Mouse (Mus musculus): Measurements from ENCODE around the gene Theg. TPM values are rescaled to one million over a fixed set of nuclear protein-coding genes. Genes with fewer than 3 reads are reported as not detected.

Gene Theg
- polyA plus RNA-seq, 1 experiment from 2014 or later, result not detected

DNA sequence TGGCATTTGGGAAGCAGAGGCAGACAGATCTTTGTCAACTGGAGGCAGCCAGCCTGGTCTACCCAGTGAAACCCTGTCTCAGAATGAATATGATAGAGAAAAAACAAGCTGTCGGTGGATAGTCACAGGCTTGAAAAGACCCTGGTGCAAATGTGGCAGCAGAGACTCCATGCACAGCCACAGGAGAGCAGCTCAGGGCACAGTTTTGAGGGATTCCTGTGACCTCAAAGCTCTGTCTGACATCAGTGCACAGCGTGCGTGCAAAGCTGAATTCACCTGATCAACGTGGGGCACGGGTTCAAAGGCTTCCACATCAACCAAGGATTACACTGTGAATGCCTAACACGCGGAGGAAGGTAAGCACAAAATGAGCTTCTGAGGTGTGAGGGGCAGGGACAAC lies 6.8 kb downstream of the Theg start:
- no peak overlapping the region for H3K4me3 ChIP-seq (ENCODE audit: low read depth, low read length)
- ATAC-seq (no peak), DNase-seq (no peak)
- no peaks in the 10 kb centered on the region for H3K4me1 ChIP-seq (ENCODE audit: insufficient read depth)
- no peak overlapping the region for H3K9ac ChIP-seq (replicated peaks)
- no peaks in the 10 kb centered on the region for H3K36me3 ChIP-seq (replicated peaks; ENCODE audit: insufficient read depth, low read length)
- 67% methylated on average over 7 of the region's 7 CpGs for WGBS (ENCODE audit: insufficient replicate concordance)
- no peaks in the 10 kb centered on the region for H3K9me3 ChIP-seq (ENCODE audit: low read length)
- no peak overlapping the region for H3K27ac ChIP-seq (ENCODE audit: low read depth)
- TF ChIP-seq EP300 (IDR thresholded peaks at IDR 0.05; ENCODE audit: low read depth) (no peak), CTCF (IDR thresholded peaks at IDR 0.05; ENCODE audit: low read depth) (no peak)
- H3K4me2 ChIP-seq (ENCODE audit: low read depth, low read length), result no peak overlapping the region
- H3K27me3 ChIP-seq (ENCODE audit: insufficient read depth, low read length), result no peaks in the 10 kb centered on the region

DNA sequence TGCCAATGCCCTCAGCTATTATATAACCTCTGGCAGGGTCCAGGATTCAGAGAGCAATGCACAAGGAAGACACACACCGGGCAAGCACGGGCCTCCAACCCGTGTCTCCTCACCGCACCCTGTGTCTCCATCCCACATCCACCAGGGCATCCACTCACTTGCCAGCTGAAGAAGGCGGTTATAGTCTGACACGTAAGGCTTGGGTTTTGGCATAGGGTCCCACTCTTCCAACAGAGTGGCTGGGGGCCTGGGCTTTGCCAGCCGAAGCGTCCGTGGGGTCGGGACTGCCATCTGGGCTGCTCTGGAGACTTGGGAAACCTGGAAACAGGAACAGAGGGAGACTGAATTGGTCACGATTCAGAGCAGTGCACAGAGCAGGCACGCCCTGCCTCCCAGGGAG lies 7.3 kb downstream of the Theg start:
- no peaks in the 10 kb centered on the region for H3K27me3 ChIP-seq (ENCODE audit: insufficient read depth, low read length)
- no peak overlapping the region for H3K4me2 ChIP-seq (ENCODE audit: low read depth, low read length)
- no peaks in the 10 kb centered on the region for H3K4me1 ChIP-seq (ENCODE audit: insufficient read depth)
- DNase-seq, result no peak
- H3K9ac ChIP-seq (replicated peaks), result no peak overlapping the region
- H3K4me3 ChIP-seq (ENCODE audit: low read depth, low read length), result no peak overlapping the region
- H3K9me3 ChIP-seq (ENCODE audit: low read length), result no peaks in the 10 kb centered on the region
- TF ChIP-seq CTCF (IDR thresholded peaks at IDR 0.05; ENCODE audit: low read depth), result no peak
- TF ChIP-seq EP300 (IDR thresholded peaks at IDR 0.05; ENCODE audit: low read depth), result no peak
- WGBS (ENCODE audit: insufficient replicate concordance), result 78% methylated on average over 12 of the region's 12 CpGs
- ATAC-seq, result no peak
- no peaks in the 10 kb centered on the region for H3K36me3 ChIP-seq (replicated peaks; ENCODE audit: insufficient read depth, low read length)
- no peak overlapping the region for H3K27ac ChIP-seq (ENCODE audit: low read depth)

DNA sequence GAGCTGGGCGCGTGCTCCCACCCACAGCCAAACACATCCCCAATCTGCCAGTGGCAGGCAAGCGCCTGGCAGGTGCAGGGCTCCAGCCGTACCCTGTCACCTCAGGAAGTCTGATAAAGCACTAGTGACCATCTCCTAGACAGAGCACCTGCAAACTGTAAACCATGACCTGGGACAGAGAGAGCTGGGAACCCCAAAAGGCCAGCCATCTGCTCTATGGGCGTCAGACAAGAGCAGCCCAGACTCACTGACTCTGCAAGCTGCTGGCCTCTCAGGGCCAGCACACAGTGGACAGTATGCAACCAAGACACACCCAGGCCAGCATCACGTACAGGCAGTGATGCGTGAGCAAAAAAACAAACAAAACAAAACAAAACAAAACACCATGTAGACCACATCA lies 8.2 kb downstream of the Theg start:
- no peak overlapping the region for H3K4me2 ChIP-seq (ENCODE audit: low read depth, low read length)
- WGBS (ENCODE audit: insufficient replicate concordance), result 69% methylated on average over 7 of the region's 7 CpGs

DNA sequence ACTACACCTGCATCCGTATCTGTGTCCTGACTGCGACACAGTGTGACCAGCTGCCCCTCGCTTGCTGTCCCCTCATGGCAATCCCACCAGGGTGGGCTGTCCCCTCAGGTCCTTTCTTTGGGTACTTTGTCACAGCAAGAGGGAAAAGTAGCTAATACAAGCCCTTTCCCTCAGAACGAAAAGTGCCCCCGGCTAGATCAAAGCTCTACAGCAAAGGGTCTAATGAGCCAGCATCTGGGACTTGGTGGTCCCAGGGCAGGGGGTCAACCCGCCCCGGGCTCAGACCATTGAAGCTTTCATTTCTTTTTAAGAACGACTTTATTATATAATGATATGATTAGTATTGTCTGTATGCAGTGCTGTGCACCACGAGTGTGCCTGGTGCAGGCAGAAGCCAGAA lies 8.9 kb downstream of the Theg start:
- H3K4me2 ChIP-seq (ENCODE audit: low read depth, low read length), result no peak overlapping the region
- H3K27me3 ChIP-seq (ENCODE audit: insufficient read depth, low read length), result no peaks in the 10 kb centered on the region
- no peak overlapping the region for H3K9ac ChIP-seq (replicated peaks)
- 73% methylated on average over 9 of the region's 9 CpGs for WGBS (ENCODE audit: insufficient replicate concordance)
- no peak for TF ChIP-seq EP300 (IDR thresholded peaks at IDR 0.05; ENCODE audit: low read depth)
- no peak for TF ChIP-seq CTCF (IDR thresholded peaks at IDR 0.05; ENCODE audit: low read depth)
- DNase-seq, result no peak
- H3K27ac ChIP-seq (ENCODE audit: low read depth), result no peak overlapping the region
- H3K4me1 ChIP-seq (ENCODE audit: insufficient read depth), result no peaks in the 10 kb centered on the region
- H3K36me3 ChIP-seq (replicated peaks; ENCODE audit: insufficient read depth, low read length), result no peaks in the 10 kb centered on the region
- ATAC-seq, result no peak
- H3K9me3 ChIP-seq (ENCODE audit: low read length), result no peaks in the 10 kb centered on the region
- H3K4me3 ChIP-seq (ENCODE audit: low read depth, low read length), result no peak overlapping the region

More for the DNA sequence above, 8.2 kb downstream of the Theg start:
- no peak overlapping the region for H3K27ac ChIP-seq (ENCODE audit: low read depth)
- H3K36me3 ChIP-seq (replicated peaks; ENCODE audit: insufficient read depth, low read length), result no peaks in the 10 kb centered on the region
- ATAC-seq (no peak), DNase-seq (peak; percentile 10)
- TF ChIP-seq CTCF (IDR thresholded peaks at IDR 0.05; ENCODE audit: low read depth) (no peak), EP300 (IDR thresholded peaks at IDR 0.05; ENCODE audit: low read depth) (no peak)
- no peaks in the 10 kb centered on the region for H3K4me1 ChIP-seq (ENCODE audit: insufficient read depth)
- H3K9ac ChIP-seq (replicated peaks), result no peak overlapping the region
- H3K9me3 ChIP-seq (ENCODE audit: low read length), result no peaks in the 10 kb centered on the region
- no peak overlapping the region for H3K4me3 ChIP-seq (ENCODE audit: low read depth, low read length)
- H3K27me3 ChIP-seq (ENCODE audit: insufficient read depth, low read length), result no peaks in the 10 kb centered on the region

DNA sequence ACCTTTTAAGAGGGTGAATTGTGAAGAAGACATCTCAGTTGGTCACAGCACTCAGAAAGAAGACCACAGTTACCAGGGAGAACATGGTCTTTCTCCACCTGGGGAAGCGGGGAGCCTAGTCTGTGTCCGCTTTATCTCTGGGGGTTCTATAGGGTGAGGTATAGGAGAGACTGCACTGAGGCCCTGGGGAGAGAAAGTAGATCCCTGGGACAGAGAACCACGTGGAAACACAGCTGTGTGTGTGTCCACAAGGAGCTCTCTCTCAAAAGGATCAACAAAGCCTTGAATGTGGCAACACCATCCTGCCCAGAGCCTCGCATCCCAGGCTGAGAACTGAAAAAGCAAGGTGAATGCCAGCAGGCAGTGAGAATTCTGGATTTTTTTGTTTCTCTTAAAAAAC lies 9.8 kb downstream of the Theg start:
- Histone ChIP-seq H3K4me2 (ENCODE audit: low read depth, low read length) (no peak overlapping the region), H3K27ac (ENCODE audit: low read depth) (no peak overlapping the region), H3K4me3 (ENCODE audit: low read depth, low read length) (no peak overlapping the region), H3K36me3 (replicated peaks; ENCODE audit: insufficient read depth, low read length) (no peaks in the 10 kb centered on the region), H3K9ac (replicated peaks) (no peak overlapping the region), H3K4me1 (ENCODE audit: insufficient read depth) (no peaks in the 10 kb centered on the region), H3K27me3 (ENCODE audit: insufficient read depth, low read length) (no peaks in the 10 kb centered on the region), H3K9me3 (ENCODE audit: low read length) (no peaks in the 10 kb centered on the region)
- DNase-seq (peak; percentile 8), ATAC-seq (no peak)
- WGBS (ENCODE audit: insufficient replicate concordance), result 60% methylated on average over 4 of the region's 4 CpGs
- no peak for TF ChIP-seq CTCF (IDR thresholded peaks at IDR 0.05; ENCODE audit: low read depth)
- no peak for TF ChIP-seq EP300 (IDR thresholded peaks at IDR 0.05; ENCODE audit: low read depth)

DNA sequence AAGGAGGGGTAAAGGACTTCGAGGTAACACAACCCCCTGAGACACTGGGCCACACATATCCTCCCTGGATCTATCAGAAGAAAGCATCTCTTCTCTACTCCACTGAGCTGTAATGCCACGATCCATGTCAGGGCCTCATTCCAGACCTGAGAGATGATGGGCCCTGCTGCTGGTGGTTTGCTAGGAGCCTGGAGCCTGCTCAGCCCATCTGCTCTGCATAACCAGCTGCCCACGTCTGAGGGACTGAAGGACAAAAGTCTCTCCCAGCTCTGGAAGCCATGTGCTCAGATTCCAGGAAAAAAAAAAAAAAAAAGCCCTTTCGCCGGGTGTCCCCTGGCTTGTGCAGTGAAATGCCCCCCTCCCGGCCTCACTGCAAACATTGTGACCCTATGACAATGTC lies 11.4 kb downstream of the Theg start:
- ATAC-seq, result no peak
- WGBS (ENCODE audit: insufficient replicate concordance), result 70% methylated on average over 6 of the region's 6 CpGs

DNA sequence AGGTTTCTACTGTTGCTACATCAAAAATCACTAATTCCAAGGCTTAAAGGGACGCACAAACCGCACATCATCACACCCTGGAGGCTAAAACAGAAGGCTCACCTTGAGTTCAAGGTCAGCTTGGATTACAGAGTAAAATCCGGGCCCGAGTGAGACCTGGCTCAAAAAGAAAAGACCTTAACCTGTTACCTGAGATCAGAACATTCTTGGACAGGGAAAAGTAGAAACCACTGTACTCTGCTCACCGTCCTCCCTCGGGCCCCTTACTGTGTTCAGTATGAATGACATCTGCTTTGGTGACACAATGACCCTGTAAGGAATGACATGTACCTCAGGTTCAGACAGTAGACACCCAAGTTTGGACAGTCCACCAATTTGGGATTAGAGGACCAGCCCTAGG lies 12.3 kb downstream of the Theg start:
- H3K27ac ChIP-seq (ENCODE audit: low read depth), result no peak overlapping the region
- H3K9ac ChIP-seq (replicated peaks), result no peak overlapping the region
- ATAC-seq (no peak), DNase-seq (peak; percentile 2)
- H3K27me3 ChIP-seq (ENCODE audit: insufficient read depth, low read length), result no peaks in the 10 kb centered on the region
- no peak for TF ChIP-seq EP300 (IDR thresholded peaks at IDR 0.05; ENCODE audit: low read depth)
- no peak for TF ChIP-seq CTCF (IDR thresholded peaks at IDR 0.05; ENCODE audit: low read depth)
- H3K9me3 ChIP-seq (ENCODE audit: low read length), result no peaks in the 10 kb centered on the region
- no peaks in the 10 kb centered on the region for H3K4me1 ChIP-seq (ENCODE audit: insufficient read depth)
- no peak overlapping the region for H3K4me3 ChIP-seq (ENCODE audit: low read depth, low read length)
- no peak overlapping the region for H3K4me2 ChIP-seq (ENCODE audit: low read depth, low read length)
- WGBS (ENCODE audit: insufficient replicate concordance), result 70% methylated on average over 6 of the region's 6 CpGs
- H3K36me3 ChIP-seq (replicated peaks; ENCODE audit: insufficient read depth, low read length), result no peaks in the 10 kb centered on the region

More for the DNA sequence above, 11.4 kb downstream of the Theg start:
- H3K9me3 ChIP-seq (ENCODE audit: low read length), result no peaks in the 10 kb centered on the region
- peak; percentile 1 for DNase-seq
- no peak overlapping the region for H3K4me3 ChIP-seq (ENCODE audit: low read depth, low read length)
- no peaks in the 10 kb centered on the region for H3K4me1 ChIP-seq (ENCODE audit: insufficient read depth)
- no peaks in the 10 kb centered on the region for H3K27me3 ChIP-seq (ENCODE audit: insufficient read depth, low read length)
- no peak overlapping the region for H3K9ac ChIP-seq (replicated peaks)
- H3K4me2 ChIP-seq (ENCODE audit: low read depth, low read length), result no peak overlapping the region
- TF ChIP-seq EP300 (IDR thresholded peaks at IDR 0.05; ENCODE audit: low read depth) (no peak), CTCF (IDR thresholded peaks at IDR 0.05; ENCODE audit: low read depth) (no peak)
- H3K36me3 ChIP-seq (replicated peaks; ENCODE audit: insufficient read depth, low read length), result no peaks in the 10 kb centered on the region
- no peak overlapping the region for H3K27ac ChIP-seq (ENCODE audit: low read depth)

Measured in liver, postnatal 0 days (tissue).